Mouse (Mus musculus): ENCODE data around the gene Sorcs3. TPM values are rescaled to one million over a fixed set of nuclear protein-coding genes. Genes with fewer than 3 reads are reported as not detected.

Gene Sorcs3
- total RNA-seq, 2 experiments from 2014 or later = 0.21 TPM; not detected in 1

GRCm38 (mm10) chr19:48482946-48483345 is 277.1 kb downstream of the Sorcs3 start:
- ATAC-seq (replicated peaks; ENCODE audit: poor library complexity, severe bottlenecking) = no peak

- ATAC-seq (replicated peaks; ENCODE audit: poor library complexity, severe bottlenecking) = no peak
These were observed 285.3 kb downstream of the Sorcs3 start for GRCm38 (mm10) chr19:48491111-48491510.

GRCm38 (mm10) chr19:48503896-48504620 is 298.2 kb downstream of the Sorcs3 start:
- ATAC-seq (replicated peaks; ENCODE audit: poor library complexity, severe bottlenecking) = no peak

- peak; percentile 71 for ATAC-seq (replicated peaks; ENCODE audit: poor library complexity, severe bottlenecking)
These were observed 318.0 kb downstream of the Sorcs3 start for GRCm38 (mm10) chr19:48523803-48524202.

GRCm38 (mm10) chr19:48524527-48525214 is 318.8 kb downstream of the Sorcs3 start:
- ATAC-seq (replicated peaks; ENCODE audit: poor library complexity, severe bottlenecking) = peak; percentile 77

GRCm38 (mm10) chr19:48533582-48533981 is 327.8 kb downstream of the Sorcs3 start:
- no peak for ATAC-seq (replicated peaks; ENCODE audit: poor library complexity, severe bottlenecking)

- ATAC-seq (replicated peaks; ENCODE audit: poor library complexity, severe bottlenecking) = no peak
These were observed 338.5 kb downstream of the Sorcs3 start for GRCm38 (mm10) chr19:48544294-48544693.

GRCm38 (mm10) chr19:48545421-48546132 is 339.8 kb downstream of the Sorcs3 start:
- ATAC-seq (replicated peaks; ENCODE audit: poor library complexity, severe bottlenecking) = no peak

GRCm38 (mm10) chr19:48546133-48546448 is 340.3 kb downstream of the Sorcs3 start:
- ATAC-seq (replicated peaks; ENCODE audit: poor library complexity, severe bottlenecking) = no peak

- no peak for ATAC-seq (replicated peaks; ENCODE audit: poor library complexity, severe bottlenecking)
These were observed 342.5 kb downstream of the Sorcs3 start for GRCm38 (mm10) chr19:48548143-48548881.

- no peak for ATAC-seq (replicated peaks; ENCODE audit: poor library complexity, severe bottlenecking)
These were observed 353.6 kb downstream of the Sorcs3 start for GRCm38 (mm10) chr19:48559432-48559831.

GRCm38 (mm10) chr19:48575736-48576135 is 369.9 kb downstream of the Sorcs3 start:
- no peak for ATAC-seq (replicated peaks; ENCODE audit: poor library complexity, severe bottlenecking)

- ATAC-seq (replicated peaks; ENCODE audit: poor library complexity, severe bottlenecking) = no peak
These were observed 371.3 kb downstream of the Sorcs3 start for GRCm38 (mm10) chr19:48577169-48577568.

GRCm38 (mm10) chr19:48584938-48585560 is 379.2 kb downstream of the Sorcs3 start:
- ATAC-seq (replicated peaks; ENCODE audit: poor library complexity, severe bottlenecking) = no peak

GRCm38 (mm10) chr19:48616951-48617350 is 411.1 kb downstream of the Sorcs3 start:
- no peak for ATAC-seq (replicated peaks; ENCODE audit: poor library complexity, severe bottlenecking)

GRCm38 (mm10) chr19:48630671-48631327 is 425.0 kb downstream of the Sorcs3 start:
- ATAC-seq (replicated peaks; ENCODE audit: poor library complexity, severe bottlenecking) = no peak

GRCm38 (mm10) chr19:48642566-48642965 is 436.7 kb downstream of the Sorcs3 start:
- ATAC-seq (replicated peaks; ENCODE audit: poor library complexity, severe bottlenecking) = no peak

- no peak for ATAC-seq (replicated peaks; ENCODE audit: poor library complexity, severe bottlenecking)
These were observed 444.1 kb downstream of the Sorcs3 start for GRCm38 (mm10) chr19:48649941-48650340.

GRCm38 (mm10) chr19:48651617-48652016 is 445.8 kb downstream of the Sorcs3 start:
- no peak for ATAC-seq (replicated peaks; ENCODE audit: poor library complexity, severe bottlenecking)

GRCm38 (mm10) chr19:48660201-48660600 is 454.4 kb downstream of the Sorcs3 start:
- no peak for ATAC-seq (replicated peaks; ENCODE audit: poor library complexity, severe bottlenecking)
